Mouse (Mus musculus) ES-Bruce4 (cell line): ENCODE results near the gene Tpk1. TPM values are rescaled to one million over a fixed set of nuclear protein-coding genes. Genes with fewer than 3 reads are reported as not detected.

Experiments used
- H3K27ac ChIP-seq: 2 replicates; pipeline ENCODE4 v1.5.1; 2012; ENCODE audit warnings: low read length, inconsistent platforms; ENCODE audit not compliant: insufficient read depth
- H3K27me3 ChIP-seq: 2 replicates; pipeline ENCODE4 v1.6.1; 2012; ENCODE audit warnings: mild to moderate bottlenecking, low read length, inconsistent platforms; ENCODE audit not compliant: control insufficient read depth, poor library complexity, insufficient read depth, severe bottlenecking
- H3K36me3 ChIP-seq: 2 replicates; pipeline ENCODE4 v1.6.1; 2012; ENCODE audit warnings: inconsistent platforms, mild to moderate bottlenecking, low read length, moderate library complexity; ENCODE audit not compliant: control insufficient read depth, poor library complexity, insufficient read depth, severe bottlenecking
- H3K4me1 ChIP-seq: one replicate; pipeline ENCODE4 v1.8.1; 2011; ENCODE audit warnings: low read length; ENCODE audit not compliant: control insufficient read depth, insufficient read depth
- H3K4me3 ChIP-seq: 2 replicates; pipeline ENCODE4 v1.5.1; 2011; ENCODE audit warnings: low read depth, mild to moderate bottlenecking, low read length
- H3K9ac ChIP-seq: 2 replicates; pipeline ENCODE4 v1.6.1; 2012; ENCODE audit warnings: low read depth, mild to moderate bottlenecking, inconsistent platforms; ENCODE audit not compliant: poor library complexity, severe bottlenecking
- H3K9me3 ChIP-seq: replicated peaks from 2 replicates; pipeline ENCODE4 v1.6.1; 2012; ENCODE audit warnings: mild to moderate bottlenecking, low read length, inconsistent platforms; ENCODE audit not compliant: control insufficient read depth, poor library complexity, insufficient read depth, severe bottlenecking
- CTCF ChIP-seq: IDR thresholded peaks from one replicate; pipeline ENCODE4 v1.8.1; 2011; ENCODE audit warnings: low read depth, low read length
- EP300 ChIP-seq: IDR thresholded peaks from 2 replicates; pipeline ENCODE4 v1.6.1; 2011; ENCODE audit warnings: low read depth, low read length; ENCODE audit not compliant: insufficient read depth
- POLR2A ChIP-seq: IDR thresholded peaks from one replicate; pipeline ENCODE4 v1.8.1; 2011; ENCODE audit warnings: low read length; ENCODE audit not compliant: insufficient read depth
- polyA plus RNA-seq: library from polyadenylated mRNA; stranded (reverse); fragments of >200 nt; gene quantifications from 2 replicates; pipeline ENCODE4 v1.2.4, GENCODE M21; 2011; ENCODE audit warnings: low read depth; ENCODE audit not compliant: missing spikeins, insufficient read depth, insufficient read length

The Tpk1 gene
- polyA plus RNA-seq, 1 experiment, result 7.5 TPM

GRCm38 (mm10) chr6:43551410-43551809 is 114.7 kb downstream of the Tpk1 start:
- Histone ChIP-seq H3K4me3 (no peak overlapping the region), H3K9ac (no peak overlapping the region), H3K4me1 (no peaks in the 10 kb centered on the region), H3K9me3 (no peaks in the 10 kb centered on the region), H3K36me3 (no peaks in the 10 kb centered on the region), H3K27ac (no peak overlapping the region), H3K27me3 (no peaks in the 10 kb centered on the region)
- TF ChIP-seq EP300 (no peak), CTCF (no peak), POLR2A (no peak)

- Histone ChIP-seq H3K36me3 (no peaks in the 10 kb centered on the region), H3K27me3 (no peaks in the 10 kb centered on the region), H3K9ac (no peak overlapping the region), H3K4me1 (no peaks in the 10 kb centered on the region), H3K27ac (no peak overlapping the region), H3K9me3 (no peaks in the 10 kb centered on the region), H3K4me3 (no peak overlapping the region)
- TF ChIP-seq EP300 (no peak), POLR2A (no peak), CTCF (no peak)
Measured at GRCm38 (mm10) chr6:43546537-43546936, 119.5 kb downstream of the Tpk1 start.

GRCm38 (mm10) chr6:43537252-43537870 is 128.7 kb downstream of the Tpk1 start:
- TF ChIP-seq CTCF (no peak), POLR2A (no peak), EP300 (no peak)
- no peaks in the 10 kb centered on the region for H3K27me3 ChIP-seq
- H3K4me3 ChIP-seq, result no peak overlapping the region

GRCm38 (mm10) chr6:43535459-43535858 is 130.6 kb downstream of the Tpk1 start:
- no peak overlapping the region for H3K27ac ChIP-seq
- no peak overlapping the region for H3K4me3 ChIP-seq
- no peaks in the 10 kb centered on the region for H3K4me1 ChIP-seq
- no peaks in the 10 kb centered on the region for H3K36me3 ChIP-seq
- H3K9ac ChIP-seq, result no peak overlapping the region
- no peaks in the 10 kb centered on the region for H3K9me3 ChIP-seq
- H3K27me3 ChIP-seq, result no peaks in the 10 kb centered on the region
- TF ChIP-seq CTCF (no peak), EP300 (no peak), POLR2A (no peak)

More at GRCm38 (mm10) chr6:43537252-43537870, 128.7 kb downstream of the Tpk1 start:
- Histone ChIP-seq H3K9me3 (no peaks in the 10 kb centered on the region), H3K9ac (no peak overlapping the region), H3K36me3 (no peaks in the 10 kb centered on the region), H3K27ac (no peak overlapping the region), H3K4me1 (no peaks in the 10 kb centered on the region)

GRCm38 (mm10) chr6:43533323-43533722 is 132.8 kb downstream of the Tpk1 start:
- H3K4me3 ChIP-seq, result no peak overlapping the region

GRCm38 (mm10) chr6:43532822-43533221 is 133.3 kb downstream of the Tpk1 start:
- Histone ChIP-seq H3K9me3 (no peaks in the 10 kb centered on the region), H3K9ac (no peak overlapping the region), H3K4me3 (no peak overlapping the region), H3K27ac (no peak overlapping the region), H3K36me3 (no peaks in the 10 kb centered on the region), H3K4me1 (no peaks in the 10 kb centered on the region), H3K27me3 (no peaks in the 10 kb centered on the region)
- TF ChIP-seq EP300 (no peak), CTCF (no peak), POLR2A (no peak)

More at GRCm38 (mm10) chr6:43533323-43533722, 132.8 kb downstream of the Tpk1 start:
- Histone ChIP-seq H3K9me3 (no peaks in the 10 kb centered on the region), H3K27ac (no peak overlapping the region), H3K27me3 (no peaks in the 10 kb centered on the region), H3K9ac (no peak overlapping the region), H3K4me1 (no peaks in the 10 kb centered on the region), H3K36me3 (no peaks in the 10 kb centered on the region)
- TF ChIP-seq EP300, result no peak
- TF ChIP-seq CTCF, result no peak
- no peak for TF ChIP-seq POLR2A
